Mouse (Mus musculus) megakaryocyte-erythroid progenitor cell, adult 5-6 weeks (primary cell): ENCODE results near the gene Mcrip1. TPM values are rescaled to one million over a fixed set of nuclear protein-coding genes. Genes with fewer than 3 reads are reported as not detected.
A peak's percentile ranks its signal among the peaks of the same experiment; 100 is the strongest.
"Not testable (repeated sequence)": the region's sequence is repeated elsewhere in the genome, so short reads cannot be mapped to it uniquely, and the experiment has no call there.

Experiments
- ATAC-seq: replicated peaks from 2 replicates; pipeline ENCODE4 v1.8.0; 2016; ENCODE audit warnings: mild to moderate bottlenecking, inconsistent platforms; ENCODE audit not compliant: severe bottlenecking, poor library complexity, low FRiP score, low TSS enrichment
- total RNA-seq, 2 experiments: library from RNA; stranded (forward) in 1 of 2; stranded (reverse) in 1 of 2; fragments of 200-1000, 215-1000 nt in 1 of 2; fragments of >200 nt in 1 of 2; fragmentation: Nextera tagmentation in 1 of 2; gene quantifications; 2 replicates each; pipeline ENCODE4 v1.2.3; 2014 to 2017

Mcrip1 gene
- total RNA-seq, 2 experiments from 2014 or later: 18.8 to 60.4 TPM

- no peak for ATAC-seq
These were observed 26.9 kb upstream of the Mcrip1 start for GRCm38 (mm10) chr11:120576365-120576981.

GRCm38 (mm10) chr11:120575940-120576339 is 26.4 kb upstream of the Mcrip1 start:
- ATAC-seq: no peak

DNA sequence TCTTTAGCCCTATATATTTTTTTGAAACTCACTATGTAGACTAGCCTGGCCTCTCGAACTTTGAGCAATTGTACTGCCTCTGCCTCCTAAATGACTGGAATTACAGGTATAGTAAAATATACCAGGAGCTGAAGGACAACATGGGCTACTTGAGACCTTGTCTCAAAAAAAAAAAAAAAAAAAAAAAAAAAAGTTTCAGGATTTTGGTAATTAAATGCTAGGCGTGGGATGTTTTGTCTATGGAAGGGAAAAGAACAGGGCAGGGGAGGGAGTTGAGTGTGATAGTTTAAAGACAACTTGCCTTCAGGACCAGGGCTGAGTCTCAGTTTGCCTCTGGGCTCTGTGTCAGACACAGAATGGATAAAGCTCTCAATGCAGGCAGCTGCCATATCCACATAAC is 25.5 kb upstream of the Mcrip1 start:
- no peak for ATAC-seq

GRCm38 (mm10) chr11:120574278-120574600 is 24.7 kb upstream of the Mcrip1 start:
- ATAC-seq: no peak

DNA sequence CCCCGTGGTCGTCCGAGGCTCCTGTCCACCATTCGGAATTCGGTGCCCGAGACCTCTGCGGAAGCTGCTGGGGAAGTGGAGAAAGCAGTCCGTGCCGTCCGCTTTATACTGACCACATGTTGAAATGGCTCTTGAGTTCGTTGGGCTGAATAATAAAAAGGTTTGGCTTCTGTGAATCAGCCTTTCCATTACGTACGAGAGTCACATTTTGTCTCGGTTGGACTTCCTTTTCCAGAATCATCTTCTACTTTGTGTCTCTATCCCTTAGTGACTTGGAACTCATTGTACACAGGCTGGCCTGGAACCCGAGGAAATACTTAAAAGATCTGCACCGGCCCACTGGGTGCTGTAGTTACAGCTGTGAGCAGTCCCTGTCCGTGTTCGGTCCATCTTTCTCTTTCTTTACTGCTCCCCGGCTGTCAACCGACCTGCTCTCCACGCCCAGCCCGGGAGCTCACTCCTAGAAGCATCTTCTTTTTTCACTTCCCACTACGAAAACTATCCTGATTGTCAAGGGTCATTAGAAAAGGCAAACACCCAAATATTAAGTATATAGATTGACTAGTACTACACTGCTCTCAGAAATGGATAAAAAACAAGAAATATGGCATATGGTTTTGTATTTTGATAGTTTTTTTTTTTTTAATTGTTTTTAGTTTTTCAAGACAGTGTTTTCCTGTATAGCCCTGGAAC is 24.2 kb upstream of the Mcrip1 start:
- no peak for ATAC-seq

GRCm38 (mm10) chr11:120572752-120573584 is 23.4 kb upstream of the Mcrip1 start, which contains the start of gene P4hb:
P4hb (minus strand) TSS chr11:120573253.
- peak; percentile 87 for ATAC-seq

DNA sequence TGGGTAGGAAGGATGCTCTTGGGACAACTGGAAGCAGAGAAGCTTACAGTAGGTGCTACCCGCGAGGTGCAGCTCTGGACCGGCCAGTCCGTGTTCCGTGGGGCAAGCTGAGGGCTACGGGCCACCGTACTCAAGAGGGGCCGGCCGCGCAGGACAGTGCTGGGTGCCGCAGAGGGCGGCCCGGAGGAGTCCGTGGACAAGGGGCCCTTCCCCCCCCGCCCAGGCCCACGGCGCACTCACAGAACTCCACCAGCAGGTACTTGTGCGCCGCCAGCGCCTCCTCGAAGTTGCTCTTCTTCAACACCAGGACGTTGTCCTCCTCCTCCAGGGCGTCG is 22.9 kb upstream of the Mcrip1 start:
- ATAC-seq: no peak

DNA sequence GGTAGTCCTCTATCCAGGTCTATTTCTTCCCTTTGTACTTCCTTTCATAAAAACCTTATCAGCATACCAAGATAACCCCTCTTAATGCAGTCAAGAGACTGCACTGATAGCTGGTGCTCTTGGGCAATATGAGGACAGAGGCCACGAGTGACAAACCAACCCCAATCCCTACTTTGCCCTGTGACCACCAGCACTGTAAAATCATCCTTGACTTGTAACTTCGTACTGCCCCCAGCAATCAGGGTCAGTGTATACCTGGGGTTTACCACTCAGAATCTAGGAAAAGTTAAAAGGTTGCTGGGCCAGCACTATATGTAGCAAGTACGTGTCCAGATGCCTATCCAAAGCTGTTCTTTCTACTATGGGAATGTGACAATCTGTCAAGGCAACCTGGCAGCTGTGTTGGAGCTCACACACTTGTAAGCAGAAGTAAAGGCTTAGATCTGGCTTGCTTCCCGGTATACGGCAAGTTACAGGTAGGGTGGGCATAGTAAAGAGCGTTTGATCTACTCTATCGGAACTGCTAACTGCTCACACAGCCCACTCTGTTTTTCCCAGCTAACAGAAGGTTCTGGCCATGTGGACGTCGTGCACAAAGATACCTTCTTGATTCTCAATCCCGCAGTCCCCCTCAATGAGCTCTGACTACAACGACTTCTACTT is 22.4 kb upstream of the Mcrip1 start:
- no peak for ATAC-seq

DNA sequence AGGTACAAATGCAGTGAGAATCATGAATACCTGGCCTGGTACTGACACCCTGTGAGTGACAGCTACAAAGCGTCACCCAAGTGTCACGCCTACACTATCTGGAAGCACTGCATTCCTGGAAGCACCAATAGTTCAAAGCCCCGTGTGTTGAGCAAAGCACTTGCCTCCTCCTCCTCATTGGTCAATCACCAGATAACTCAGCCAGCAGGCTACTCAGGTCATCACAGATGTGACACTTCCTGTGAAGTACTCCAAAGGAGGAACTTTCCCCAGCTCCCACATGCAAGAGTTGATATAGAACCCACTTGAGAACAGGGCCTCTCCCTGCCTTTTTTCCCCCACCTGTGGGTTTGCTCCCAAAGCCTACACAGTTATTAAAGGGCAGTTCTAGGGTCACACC is 21.6 kb upstream of the Mcrip1 start:
- ATAC-seq: no peak

DNA sequence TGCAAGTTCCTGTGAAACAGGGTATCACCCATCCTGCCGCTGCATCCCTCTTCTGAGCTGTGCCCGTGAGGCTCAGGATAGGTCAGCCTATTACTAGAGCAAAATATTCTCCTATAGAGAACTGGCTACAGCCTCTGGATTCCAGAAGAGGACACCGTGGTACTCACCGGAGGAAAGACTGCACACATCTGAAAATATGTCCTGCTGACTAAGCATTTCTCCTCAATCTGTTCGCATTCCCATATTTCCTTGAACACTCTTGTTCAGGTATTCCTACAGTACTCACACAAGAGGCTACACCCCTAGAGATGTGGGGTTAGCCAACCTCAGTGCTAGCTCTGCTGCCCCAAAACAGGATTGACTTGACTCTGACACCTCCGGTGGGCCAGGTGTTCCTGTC is 18.8 kb upstream of the Mcrip1 start:
- no peak for ATAC-seq

DNA sequence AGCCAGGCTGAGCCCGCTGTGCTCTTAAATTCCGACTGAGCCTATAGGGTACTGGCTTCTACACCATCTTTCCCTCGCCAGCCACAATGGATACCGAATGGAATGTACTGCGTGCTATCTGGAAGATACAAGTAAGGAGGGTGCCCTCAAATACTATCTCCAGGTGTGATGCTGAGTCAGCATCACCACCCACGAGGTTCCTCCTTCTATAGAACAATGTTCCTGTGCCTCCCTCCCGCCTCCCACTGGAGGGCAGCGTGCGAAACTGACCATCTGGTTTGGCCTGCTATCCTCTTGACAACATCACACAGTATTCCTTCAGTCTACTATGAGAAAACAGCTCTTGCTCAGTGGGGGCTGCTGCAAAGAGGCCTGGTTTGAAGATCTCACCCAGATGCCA is 15.6 kb upstream of the Mcrip1 start:
- no peak for ATAC-seq

- ATAC-seq: no peak
These were observed 13.4 kb upstream of the Mcrip1 start for GRCm38 (mm10) chr11:120562949-120563348.

DNA sequence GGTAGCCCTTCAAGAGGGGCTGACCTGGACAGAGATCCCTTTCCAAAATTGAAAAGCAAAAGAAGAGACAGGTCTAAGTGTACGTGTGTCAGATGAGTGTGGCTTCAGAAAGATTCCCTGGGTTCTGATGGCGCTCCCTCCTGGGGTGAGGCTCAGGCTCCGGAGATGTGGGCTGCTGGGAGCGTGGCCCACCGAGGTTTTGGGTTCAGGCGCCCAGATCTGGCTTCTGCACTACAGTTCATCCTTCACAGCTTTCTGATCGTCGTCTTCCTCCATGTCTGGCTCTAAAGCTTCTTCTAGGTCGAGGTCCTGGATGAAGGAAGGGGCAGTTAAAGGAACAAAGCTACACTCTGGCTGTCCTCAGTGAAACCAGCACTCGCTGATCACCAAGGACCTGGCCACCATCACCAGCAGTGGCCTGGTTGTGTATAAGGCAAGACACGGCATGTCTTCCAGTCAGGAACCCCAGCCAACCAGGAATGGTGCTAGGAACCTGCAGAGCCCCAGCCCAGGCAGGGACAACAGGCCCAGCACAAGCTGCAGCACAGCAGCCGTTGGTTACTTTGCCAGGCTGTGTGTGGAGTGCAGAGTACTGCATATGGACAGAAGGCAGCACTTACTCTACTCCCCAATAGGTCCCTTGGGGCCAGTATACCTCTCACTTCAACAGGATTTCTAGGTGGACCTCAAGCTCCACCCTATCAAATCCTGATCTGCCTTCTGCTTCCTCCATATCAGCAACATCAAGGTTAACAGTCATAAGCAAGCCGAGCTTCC is 11.6 kb upstream of the Mcrip1 start:
- no peak for ATAC-seq

GRCm38 (mm10) chr11:120558843-120559242 is 9.3 kb upstream of the Mcrip1 start:
- ATAC-seq: not testable (repeated sequence)

DNA sequence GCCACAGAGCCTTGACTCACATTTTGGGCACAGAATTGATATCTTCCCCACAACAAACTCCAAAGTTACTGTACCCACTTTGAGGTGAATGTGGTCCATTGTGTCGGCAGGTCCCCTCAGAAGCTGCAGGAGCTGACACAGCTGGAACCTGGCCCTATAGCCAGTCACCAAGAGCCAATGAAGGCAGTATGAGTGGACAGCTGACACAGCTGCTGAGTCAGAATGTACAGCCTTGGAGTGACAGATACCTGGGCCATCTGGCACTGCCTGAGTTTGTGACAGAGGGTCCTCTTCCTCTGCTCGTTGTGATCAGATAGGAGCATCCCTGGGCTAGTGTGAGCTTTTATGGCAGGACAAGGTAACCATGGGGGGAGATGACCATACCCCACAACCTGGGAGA is 5.7 kb upstream of the Mcrip1 start:
- ATAC-seq: 0 out of 2 replicates have a peak, but pooled peaks have one; percentile 22

DNA sequence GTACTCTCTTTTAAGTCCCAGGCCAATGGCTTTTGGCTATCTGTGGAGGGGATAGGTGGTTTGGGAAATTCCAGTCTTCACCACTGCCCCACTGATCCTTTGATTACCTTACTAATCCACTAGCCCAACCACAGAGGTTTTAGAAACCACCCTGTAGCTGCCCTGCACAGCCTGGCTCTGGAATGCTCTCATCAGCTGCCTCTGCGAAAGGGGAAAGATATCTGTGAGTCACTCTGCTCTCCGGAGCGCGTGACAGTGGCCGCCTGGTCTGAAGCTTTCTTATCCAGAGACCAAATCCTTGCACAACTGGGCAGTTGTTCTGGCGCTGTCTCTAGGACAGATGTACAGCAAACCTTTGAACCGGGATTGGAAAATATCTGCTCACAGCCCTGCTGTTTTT is 5.3 kb upstream of the Mcrip1 start:
- ATAC-seq: no peak

- no peak for ATAC-seq
These were observed 3.2 kb upstream of the Mcrip1 start for GRCm38 (mm10) chr11:120552736-120553135.

DNA sequence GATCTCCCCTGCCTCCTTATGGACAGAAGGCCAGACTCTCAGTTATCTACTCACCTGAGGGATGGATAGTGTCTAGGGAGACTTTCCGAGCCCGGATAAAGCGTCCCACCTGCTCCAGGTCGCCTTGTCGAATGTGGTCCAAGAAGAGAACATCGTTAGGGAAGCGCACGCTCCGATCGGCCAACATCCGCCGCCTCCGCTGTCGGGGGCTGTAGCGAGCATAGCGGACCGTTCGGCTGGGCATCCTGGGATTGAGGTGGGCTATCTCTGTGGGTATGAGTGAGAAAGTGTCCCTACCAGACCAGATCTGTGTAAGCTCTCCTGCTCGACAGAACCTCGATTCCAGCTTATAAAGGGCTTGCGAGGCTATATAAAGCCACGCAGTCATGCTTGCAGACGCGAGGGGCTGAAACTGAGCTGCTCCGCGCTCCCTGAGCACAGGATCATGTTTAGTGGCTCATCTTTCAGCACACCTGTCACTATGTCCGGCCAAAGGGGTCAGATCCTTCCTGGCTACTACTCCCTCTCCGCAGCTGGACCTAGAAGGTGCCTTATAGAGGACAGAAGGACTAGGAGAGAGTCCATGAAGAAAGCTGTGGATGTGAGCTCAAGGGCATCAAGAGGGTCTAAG is 1.4 kb upstream of the Mcrip1 start, which contains the start of gene Ppp1r27:
TSS of gene Ppp1r27 (minus strand) at position 323 of the 631 bp plus-strand sequence.
- no peak for ATAC-seq
